Mouse (Mus musculus) cortical plate, adult 2 months (tissue): ENCODE data around the gene Vinac1.

Source experiments
- CTCF ChIP-seq: fragments of 200-500 bp; IDR thresholded peaks from 2 replicates; pipeline ENCODE4 v1.5.1; 2011; ENCODE audit warnings: mild to moderate bottlenecking, control low read depth, low read length; ENCODE audit not compliant: insufficient read depth; ENCODE audit errors: extremely low read depth
- POLR2A ChIP-seq: fragments of 200-500 bp; IDR thresholded peaks from 2 replicates; pipeline ENCODE4 v1.6.1; 2011; ENCODE audit warnings: mild to moderate bottlenecking, low read length, control low read depth; ENCODE audit not compliant: insufficient read depth; ENCODE audit errors: extremely low read depth

- TF ChIP-seq CTCF (no peak), POLR2A (no peak)
Observed at GRCm38 (mm10) chr2:129046846-129047196, 1.2 kb downstream of the Vinac1 start.
